Mouse (Mus musculus): Measurements from ENCODE around the gene H2-M10.1.
"Not testable (repeated sequence)": the region's sequence is repeated elsewhere in the genome, so short reads cannot be mapped to it uniquely, and the experiment has no call there.

GRCm38 (mm10) chr17:36362404-36362803 lies 36.4 kb upstream of the H2-M10.1 start:
- not testable (repeated sequence) for TF ChIP-seq CTCF (IDR thresholded peaks at IDR 0.05; ENCODE audit: extremely low read depth, insufficient read depth, insufficient read length, insufficient replicate concordance); POLR2A (IDR thresholded peaks at IDR 0.05; ENCODE audit: low read depth, low read length)
